Mouse (Mus musculus) MEL (cell line): ENCODE measurements around the gene Fkbp10.

Experiments
- CTCF ChIP-seq, 3 experiments: IDR thresholded peaks in 2 of 3; conservative IDR thresholded peaks in 1 of 3; 2 replicates each; pipeline ENCODE4 v1.5.1; 2011 to 2012; ENCODE audit warnings: low read length in 3 of 3, low read depth in 2 of 3, mild to moderate bottlenecking in 2 of 3, improper control_type of control experiment in 1 of 3, inconsistent platforms in 1 of 3, mixed read lengths in 1 of 3, moderate library complexity in 1 of 3; ENCODE audit not compliant: control insufficient read depth in 1 of 3, insufficient read depth in 1 of 3, poor library complexity in 1 of 3, severe bottlenecking in 1 of 3
- E2F4 ChIP-seq: IDR thresholded peaks from 2 replicates; pipeline ENCODE4 v1.6.1; 2011; ENCODE audit warnings: low read depth, low read length, improper control_type of control experiment, borderline replicate concordance
- GABPA ChIP-seq: IDR thresholded peaks from 2 replicates; pipeline ENCODE4 v1.6.1; 2012; ENCODE audit warnings: low read depth, mild to moderate bottlenecking, inconsistent platforms, low read length, improper control_type of control experiment, moderate library complexity
- MYB ChIP-seq: IDR thresholded peaks from 2 replicates; pipeline ENCODE4 v1.6.1; 2011; ENCODE audit warnings: mild to moderate bottlenecking, low read depth, low read length, improper control_type of control experiment
- MYC ChIP-seq: IDR thresholded peaks from 2 replicates; pipeline ENCODE4 v1.6.1; 2011; ENCODE audit warnings: low read depth, mild to moderate bottlenecking, low read length, improper control_type of control experiment, moderate library complexity
- POLR2A ChIP-seq, 2 experiments: IDR thresholded peaks; 2 replicates each; pipeline ENCODE4 v1.6.1; 2011 to 2012; ENCODE audit warnings: low read length in 2 of 2, mild to moderate bottlenecking in 2 of 2, control low read depth in 1 of 2, improper control_type of control experiment in 1 of 2, low read depth in 1 of 2, moderate library complexity in 1 of 2; ENCODE audit not compliant: control insufficient read depth in 1 of 2, insufficient read depth in 1 of 2, poor library complexity in 1 of 2
- TAL1 ChIP-seq: IDR thresholded peaks from 2 replicates; pipeline ENCODE4 v1.6.1; 2012; ENCODE audit warnings: mild to moderate bottlenecking, inconsistent platforms, low read length, moderate library complexity, mixed read lengths

DNA sequence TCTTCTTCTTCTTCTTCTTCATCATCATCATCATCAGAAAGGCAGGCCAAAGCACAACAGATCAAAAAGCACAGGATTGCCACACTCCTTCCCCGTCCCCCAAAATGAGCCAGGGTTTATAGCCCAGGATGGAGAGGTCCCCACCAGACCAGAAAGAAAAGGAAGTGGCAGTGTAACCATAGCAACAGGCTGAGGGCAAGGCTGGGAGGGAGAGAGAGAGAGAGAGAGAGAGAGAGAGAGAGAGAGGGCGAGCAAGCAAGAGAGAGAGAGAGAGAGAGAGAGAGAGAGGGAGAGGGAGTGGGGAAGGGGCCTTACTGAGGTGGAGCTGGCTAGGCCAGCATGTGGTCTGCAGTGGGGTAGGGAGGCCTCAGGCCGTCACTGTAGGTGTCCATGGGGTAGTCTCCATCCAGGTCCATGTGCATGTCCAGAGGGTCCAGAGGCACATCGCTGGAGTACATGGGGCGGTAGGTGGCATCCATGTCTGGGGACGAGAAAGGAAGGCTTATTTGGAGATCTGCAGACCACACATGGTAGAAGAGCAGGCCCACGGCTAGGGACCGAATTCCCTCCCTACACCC, 43.4 kb upstream of the Fkbp10 start:
- no peak for TF ChIP-seq MYC
- TF ChIP-seq GABPA: no peak
- no peak for TF ChIP-seq MYB
- TF ChIP-seq POLR2A (IDR thresholded peaks at IDR 0.05; ENCODE audit: control insufficient read depth in 1 of 2, insufficient read depth in 1 of 2, low read depth in 1 of 2, low read length in 2 of 2, poor library complexity in 1 of 2): no peak
- no peak for TF ChIP-seq CTCF (IDR thresholded peaks at IDR 0.05 in 2 of 3, conservative IDR thresholded peaks at IDR 0.05 in 1 of 3; ENCODE audit: control insufficient read depth in 1 of 3, insufficient read depth in 1 of 3, low read depth in 2 of 3, low read length in 3 of 3, poor library complexity in 1 of 3, severe bottlenecking in 1 of 3)
- TF ChIP-seq E2F4: no peak
- no peak for TF ChIP-seq TAL1
